Mouse (Mus musculus) midbrain, embryonic 13.5 days (tissue): Measurements from ENCODE around the gene Trim66. TPM values are rescaled to one million over a fixed set of nuclear protein-coding genes. Genes with fewer than 3 reads are reported as not detected.

ENCODE experiments used
- ATAC-seq: fragments of 200-750 bp; cut with Nextera tagmentation; 2 replicates; pipeline ENCODE4 v1.8.0; 2017; ENCODE audit warnings: mild to moderate bottlenecking, moderate TSS enrichment, moderate library complexity
- H3K27ac ChIP-seq: fragments of 300-500 bp; sonication (generic); 2 replicates; pipeline ENCODE4 v1.5.1; 2015; ENCODE audit warnings: inconsistent platforms, mild to moderate bottlenecking, moderate library complexity
- H3K27me3 ChIP-seq: fragments of 300-500 bp; sonication (generic); 2 replicates; pipeline ENCODE4 v1.6.1; 2015; ENCODE audit warnings: mild to moderate bottlenecking, inconsistent platforms
- H3K36me3 ChIP-seq: fragments of 300-500 bp; sonication (generic); 2 replicates; pipeline ENCODE4 v1.6.1; 2015; ENCODE audit warnings: mild to moderate bottlenecking, inconsistent platforms
- H3K4me1 ChIP-seq: fragments of 300-500 bp; sonication (generic); replicated peaks from 2 replicates; pipeline ENCODE4 v1.6.1; 2015; ENCODE audit warnings: inconsistent platforms
- H3K4me2 ChIP-seq: fragments of 300-500 bp; sonication (generic); replicated peaks from 2 replicates; pipeline ENCODE4 v1.6.1; 2015; ENCODE audit warnings: moderate library complexity, mild to moderate bottlenecking, inconsistent platforms
- H3K4me3 ChIP-seq: fragments of 300-500 bp; sonication (generic); replicated peaks from 2 replicates; pipeline ENCODE4 v1.5.1; 2015; ENCODE audit warnings: mild to moderate bottlenecking, inconsistent platforms
- H3K9ac ChIP-seq: fragments of 300-500 bp; sonication (generic); replicated peaks from 2 replicates; pipeline ENCODE4 v1.6.1; 2015; ENCODE audit warnings: mild to moderate bottlenecking, inconsistent platforms
- H3K9me3 ChIP-seq: fragments of 300-500 bp; sonication (generic); 2 replicates; pipeline ENCODE4 v1.6.1; 2016; ENCODE audit warnings: mild to moderate bottlenecking, inconsistent platforms
- WGBS: fragments of 180-500 bp; shearing (Covaris S2); methylation state at CpG from one replicate; pipeline ENCODE4 v1.1.7; 2015; 5-methylcytosine and 5-hydroxymethylcytosine counted together
- microRNA-seq: library from miRNA; unstranded; fragments of <30 nt; microRNA quantifications from one replicate; pipeline ENCODE4, GENCODE M21; 2016
- polyA plus RNA-seq: library from polyadenylated mRNA; unstranded; fragments of >200 nt; fragmentation: Nextera tagmentation; extraction: Ambion mirVana; gene quantifications from 2 replicates; pipeline ENCODE4 v1.2.1, GENCODE M21; 2015

The Trim66 gene
- polyA plus RNA-seq, 1 experiment from 2014 or later: 0.40 TPM

DNA sequence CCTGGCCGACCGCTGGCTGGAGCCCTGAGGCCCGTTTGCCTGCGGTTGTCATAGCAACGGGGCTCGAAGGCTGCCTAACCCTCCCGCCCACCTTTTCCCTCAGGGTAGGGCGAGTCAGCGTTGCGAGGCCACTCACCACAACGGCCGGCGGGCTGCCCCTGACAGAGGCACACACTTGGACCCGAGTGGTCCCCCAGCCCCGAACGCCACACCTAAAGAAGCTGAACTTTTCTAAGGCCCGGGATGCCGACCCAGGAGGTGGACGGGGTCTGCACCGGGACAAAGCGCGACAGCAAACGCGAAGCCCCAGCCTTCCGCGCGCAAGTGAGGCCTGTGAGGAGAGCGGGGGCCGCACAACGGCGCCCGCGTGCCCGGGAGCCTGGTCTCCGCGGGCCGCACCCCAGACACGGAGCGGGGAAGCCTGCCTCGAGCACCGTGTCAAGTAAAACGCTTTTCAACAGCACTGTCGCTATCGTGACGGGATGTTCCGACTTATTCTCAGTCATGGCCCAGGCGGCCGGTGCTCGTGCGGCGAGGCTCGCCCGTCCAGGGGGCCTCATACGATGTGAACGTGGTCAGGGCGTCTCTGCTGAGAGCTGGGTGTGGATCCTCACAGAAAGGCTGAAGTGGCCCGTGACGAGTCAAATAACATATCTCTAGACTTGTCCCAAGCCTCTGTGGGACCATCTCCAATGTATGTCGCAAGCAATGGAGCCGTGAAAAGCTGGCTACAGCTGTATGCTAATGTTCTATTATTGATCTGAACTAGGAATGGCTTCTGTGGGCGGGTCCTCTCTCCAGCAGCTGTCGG lies 68.9 kb downstream of the Trim66 start, which contains the start of gene Stk33:
TSS of gene Stk33 (minus strand) at position 301 of the 811 bp plus-strand sequence.
- H3K9me3 ChIP-seq: no peaks in the 10 kb centered on the region
- peak within 1 kb of the TSS; percentile 77 for H3K4me2 ChIP-seq
- no peaks in the 10 kb centered on the region for H3K27me3 ChIP-seq
- WGBS: under 1% methylated on average over 62 of the region's 62 CpGs
- H3K4me1 ChIP-seq: peaks cover 58% of the 10 kb centered on the region
- H3K27ac ChIP-seq: peak within 1 kb of the TSS; percentile 91
- H3K36me3 ChIP-seq: no peaks in the 10 kb centered on the region
- peak; percentile 85 for ATAC-seq
- peak within 1 kb of the TSS; percentile 77 for H3K9ac ChIP-seq
- H3K4me3 ChIP-seq: peak within 1 kb of the TSS; percentile 54

DNA sequence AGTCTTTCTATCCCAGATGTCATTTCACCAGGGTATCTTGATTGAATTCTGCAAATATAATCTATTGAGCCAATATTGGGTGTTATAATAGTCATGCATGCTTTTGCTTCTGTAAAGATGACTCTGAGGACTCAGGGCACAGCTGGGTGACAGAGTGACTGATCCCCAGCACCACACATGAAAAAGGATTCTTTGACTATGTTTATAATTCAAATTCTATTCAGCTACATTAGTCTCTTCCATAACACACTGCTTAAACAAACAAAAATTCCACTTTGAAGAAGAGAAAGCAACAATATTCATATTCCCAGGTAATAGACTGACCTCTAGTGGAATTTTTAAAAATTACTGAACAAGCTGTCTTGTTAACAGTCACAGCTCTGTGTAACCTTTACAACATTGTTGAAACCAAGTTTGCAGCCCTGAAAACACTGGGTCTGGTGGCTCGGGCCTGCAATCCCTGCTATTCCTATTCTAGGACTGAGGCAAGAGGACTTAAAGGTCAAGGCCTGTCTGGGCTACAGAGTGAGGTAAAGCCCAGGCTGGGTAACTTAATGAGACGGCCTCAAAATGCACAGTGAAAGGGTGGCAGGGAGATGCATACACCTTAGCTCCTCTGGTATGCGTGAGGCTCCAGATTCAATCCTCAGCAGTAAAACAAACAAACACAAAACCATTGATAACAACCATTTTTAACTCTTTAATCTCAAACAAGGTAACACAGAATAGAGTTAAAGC lies 83.3 kb downstream of the Trim66 start:
- H3K4me3 ChIP-seq: no peak overlapping the region
- no peak overlapping the region for H3K4me2 ChIP-seq
- no peak overlapping the region for H3K27ac ChIP-seq
- WGBS: 70% methylated on average over 3 of the region's 3 CpGs
- no peak overlapping the region for H3K9ac ChIP-seq
- H3K4me1 ChIP-seq: no peaks in the 10 kb centered on the region
- peaks cover 3% of the 10 kb centered on the region; the same call in 1 of the 2 replicates for H3K9me3 ChIP-seq
- H3K27me3 ChIP-seq: no peaks in the 10 kb centered on the region
- peak; percentile 58 for ATAC-seq
- H3K36me3 ChIP-seq: no peaks in the 10 kb centered on the region

DNA sequence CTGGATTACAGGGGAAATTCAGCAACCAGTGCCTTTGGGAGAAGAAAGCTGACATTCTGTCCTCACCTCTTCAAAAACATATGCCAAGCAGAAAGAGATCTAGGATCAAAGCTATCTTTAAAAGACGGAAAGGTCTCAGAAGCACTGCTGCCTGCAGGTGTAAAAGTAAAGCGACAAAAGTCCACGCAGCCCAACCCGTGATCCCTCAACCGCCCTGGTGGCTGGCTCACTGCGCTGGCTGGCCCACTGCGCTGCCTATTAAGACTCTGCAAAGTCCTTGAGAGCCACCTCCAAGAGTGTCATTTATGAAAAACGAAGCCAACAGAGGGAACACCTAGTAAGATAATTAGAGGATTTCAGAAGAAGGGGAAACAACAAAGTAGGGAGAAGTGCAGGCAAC lies 85.1 kb downstream of the Trim66 start:
- H3K36me3 ChIP-seq: no peaks in the 10 kb centered on the region
- no peak overlapping the region for H3K4me3 ChIP-seq
- 79% methylated on average over 8 of the region's 8 CpGs for WGBS
- H3K27me3 ChIP-seq: no peaks in the 10 kb centered on the region
- no peak overlapping the region for H3K9ac ChIP-seq
- ATAC-seq: no peak
- no peaks in the 10 kb centered on the region for H3K4me1 ChIP-seq
- no peak overlapping the region for H3K4me2 ChIP-seq
- H3K27ac ChIP-seq: no peak overlapping the region
- H3K9me3 ChIP-seq: peaks cover 3% of the 10 kb centered on the region; the same call in 1 of the 2 replicates

DNA sequence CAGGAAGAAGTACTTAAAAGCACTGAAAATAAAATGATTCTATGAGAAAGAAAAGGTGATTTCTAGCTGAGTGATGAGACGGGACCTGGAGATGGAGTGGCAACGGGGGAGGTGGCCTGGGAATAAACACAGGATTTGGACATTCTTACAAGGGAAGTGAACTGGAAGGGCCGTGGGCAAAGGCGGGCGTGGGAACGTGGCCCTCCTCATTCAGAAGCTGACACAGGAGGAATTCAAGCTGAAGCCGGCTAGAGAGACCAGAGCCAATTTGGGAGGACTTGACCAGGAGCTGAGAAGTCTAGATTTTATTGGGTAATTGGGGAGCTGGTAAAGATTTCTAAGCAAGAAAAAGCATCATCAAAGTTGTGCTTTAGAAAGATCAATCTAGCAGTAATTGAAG lies 102.4 kb downstream of the Trim66 start:
- no peak for ATAC-seq
- Histone ChIP-seq H3K4me1 (0 out of 2 replicates have a peak, but pooled peaks cover 4% of the 10 kb centered on the region), H3K36me3 (no peaks in the 10 kb centered on the region), H3K27ac (no peak overlapping the region), H3K4me3 (no peak overlapping the region), H3K9me3 (no peaks in the 10 kb centered on the region), H3K27me3 (no peaks in the 10 kb centered on the region), H3K9ac (no peak overlapping the region), H3K4me2 (no peak overlapping the region)
- WGBS: 41% methylated on average over 7 of the region's 7 CpGs

DNA sequence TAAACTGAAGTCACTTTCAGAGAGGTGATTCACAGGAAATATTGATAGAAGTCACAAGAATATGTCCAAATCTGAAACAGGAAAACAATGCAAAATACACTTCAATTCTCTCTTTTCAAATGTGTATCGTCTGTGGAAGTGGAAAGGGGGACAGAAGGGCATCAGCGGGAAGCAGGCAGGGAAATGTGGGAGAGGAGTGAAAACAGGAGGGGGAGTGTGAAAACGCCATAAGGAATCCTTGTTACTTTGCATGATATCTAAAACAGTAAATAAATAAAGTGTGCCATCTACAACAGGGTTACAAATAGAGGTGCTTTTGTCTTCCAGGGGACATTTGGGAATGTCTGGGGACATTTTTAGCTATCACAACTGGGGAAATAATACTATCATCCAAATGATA lies 108.6 kb downstream of the Trim66 start:
- H3K4me2 ChIP-seq: no peak overlapping the region
- no peaks in the 10 kb centered on the region for H3K36me3 ChIP-seq
- no peaks in the 10 kb centered on the region for H3K4me1 ChIP-seq
- no peak for ATAC-seq
- H3K27ac ChIP-seq: no peak overlapping the region
- no peak overlapping the region for H3K9ac ChIP-seq
- H3K4me3 ChIP-seq: no peak overlapping the region
- 66% methylated on average over 3 of the region's 3 CpGs for WGBS
- no peaks in the 10 kb centered on the region for H3K27me3 ChIP-seq
- no peaks in the 10 kb centered on the region for H3K9me3 ChIP-seq

Small RNA genes lying within 50 kb of the gene (microRNA-seq; reads per million reads assigned to microRNA genes)
- gene Gm47284: not detected

Other genes starting within 250 kb of the Trim66 start
- 12.8 and 17.3 TPM in 2 replicates for gene Stk33, start 69.1 kb downstream of the Trim66 start, polyA plus RNA-seq
- 85.2 TPM in 2 replicates for gene Rpl27a, start 11.0 kb upstream of the Trim66 start, polyA plus RNA-seq
- 18.8 and 21.7 TPM in 2 replicates for gene St5, start 195.5 kb upstream of the Trim66 start, polyA plus RNA-seq
- 12.7 and 13.9 TPM in 2 replicates for gene Akip1, start 195.6 kb upstream of the Trim66 start, polyA plus RNA-seq
- gene BC051019, start 215.7 kb upstream of the Trim66 start, polyA plus RNA-seq: not detected in 2 replicates
- 0.40 TPM in 1 of 2 replicates, not detected in the other for gene Ascl3, start 223.6 kb upstream of the Trim66 start, polyA plus RNA-seq
- 86.2 and 91.1 TPM in 2 replicates for gene Tmem9b, start 244.7 kb upstream of the Trim66 start, polyA plus RNA-seq